Mouse (Mus musculus): ENCODE results near the gene Thap7. TPM values are rescaled to one million over a fixed set of nuclear protein-coding genes. Genes with fewer than 3 reads are reported as not detected.

The Thap7 gene
- polyA plus RNA-seq (2014; fragmentation: Nextera tagmentation; extraction: Ambion mirVana) = 47.4 and 51.4 TPM in 2 replicates

- ATAC-seq (ENCODE audit: insufficient read depth) = peak; percentile 96
- under 1% methylated on average over 67 of the region's 67 CpGs for WGBS
- peaks cover 34% of the 10 kb centered on the region for H3K36me3 ChIP-seq (ENCODE audit: insufficient read depth)
- peak within 1 kb of the TSS; percentile 93 for H3K4me2 ChIP-seq
- no peak for TF ChIP-seq CTCF (IDR thresholded peaks at IDR 0.05; ENCODE audit: low read depth)
- H3K4me1 ChIP-seq (ENCODE audit: insufficient read depth) = peaks cover 11% of the 10 kb centered on the region; the same call in 1 of the 2 replicates
- DNase-seq = peak; percentile 99
- no peaks in the 10 kb centered on the region for H3K9me3 ChIP-seq (ENCODE audit: low read depth, low read length)
- peak within 1 kb of the TSS; percentile 94 for H3K27ac ChIP-seq (ENCODE audit: low read depth)
- H3K4me3 ChIP-seq (ENCODE audit: low read depth, low read length) = peak within 1 kb of the TSS; percentile 68
- H3K9ac ChIP-seq = peak within 1 kb of the TSS; percentile 80
- no peaks in the 10 kb centered on the region for H3K27me3 ChIP-seq (ENCODE audit: insufficient read depth, low read length)
These were observed at the start of gene Thap7 for GRCm38 (mm10) chr16:17530640-17531288. Gene Thap7, minus strand, starts transcription at chr16:17531136.

DNA sequence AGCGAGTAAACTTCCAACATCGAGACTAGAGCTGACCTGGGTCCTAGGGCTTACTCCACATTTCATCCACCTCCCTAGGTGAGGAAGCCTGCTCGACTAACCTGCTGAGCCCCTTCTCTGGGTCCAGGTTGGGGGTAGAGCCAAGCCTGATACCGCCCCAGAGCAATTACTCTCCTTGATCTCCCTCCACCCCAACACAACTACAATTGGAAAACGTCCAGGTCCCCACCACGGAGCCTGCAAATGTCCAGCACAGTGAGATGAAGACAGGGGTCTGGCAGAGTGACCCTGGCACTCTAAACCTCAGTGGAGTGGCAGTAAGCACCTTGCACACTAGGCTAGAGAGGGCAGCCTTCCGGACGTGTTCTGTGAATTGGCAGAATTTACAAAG, 45.9 kb upstream of the Thap7 start:
- H3K4me2 ChIP-seq = peak overlapping the region; percentile 81
- H3K4me1 ChIP-seq (ENCODE audit: insufficient read depth) = no peaks in the 10 kb centered on the region
- peaks cover 29% of the 10 kb centered on the region for H3K27me3 ChIP-seq (ENCODE audit: insufficient read depth, low read length)
- no peak for TF ChIP-seq CTCF (IDR thresholded peaks at IDR 0.05; ENCODE audit: low read depth)
- H3K4me3 ChIP-seq (ENCODE audit: low read depth, low read length) = peak overlapping the region; percentile 48
- ATAC-seq (ENCODE audit: insufficient read depth) (no peak), DNase-seq (no peak)
- H3K27ac ChIP-seq (ENCODE audit: low read depth) = no peak overlapping the region
- WGBS = 14% methylated on average over 8 of the region's 8 CpGs
- H3K36me3 ChIP-seq (ENCODE audit: insufficient read depth) = no peaks in the 10 kb centered on the region
- no peaks in the 10 kb centered on the region for H3K9me3 ChIP-seq (ENCODE audit: low read depth, low read length)
- H3K9ac ChIP-seq = peak overlapping the region; percentile 50

DNA sequence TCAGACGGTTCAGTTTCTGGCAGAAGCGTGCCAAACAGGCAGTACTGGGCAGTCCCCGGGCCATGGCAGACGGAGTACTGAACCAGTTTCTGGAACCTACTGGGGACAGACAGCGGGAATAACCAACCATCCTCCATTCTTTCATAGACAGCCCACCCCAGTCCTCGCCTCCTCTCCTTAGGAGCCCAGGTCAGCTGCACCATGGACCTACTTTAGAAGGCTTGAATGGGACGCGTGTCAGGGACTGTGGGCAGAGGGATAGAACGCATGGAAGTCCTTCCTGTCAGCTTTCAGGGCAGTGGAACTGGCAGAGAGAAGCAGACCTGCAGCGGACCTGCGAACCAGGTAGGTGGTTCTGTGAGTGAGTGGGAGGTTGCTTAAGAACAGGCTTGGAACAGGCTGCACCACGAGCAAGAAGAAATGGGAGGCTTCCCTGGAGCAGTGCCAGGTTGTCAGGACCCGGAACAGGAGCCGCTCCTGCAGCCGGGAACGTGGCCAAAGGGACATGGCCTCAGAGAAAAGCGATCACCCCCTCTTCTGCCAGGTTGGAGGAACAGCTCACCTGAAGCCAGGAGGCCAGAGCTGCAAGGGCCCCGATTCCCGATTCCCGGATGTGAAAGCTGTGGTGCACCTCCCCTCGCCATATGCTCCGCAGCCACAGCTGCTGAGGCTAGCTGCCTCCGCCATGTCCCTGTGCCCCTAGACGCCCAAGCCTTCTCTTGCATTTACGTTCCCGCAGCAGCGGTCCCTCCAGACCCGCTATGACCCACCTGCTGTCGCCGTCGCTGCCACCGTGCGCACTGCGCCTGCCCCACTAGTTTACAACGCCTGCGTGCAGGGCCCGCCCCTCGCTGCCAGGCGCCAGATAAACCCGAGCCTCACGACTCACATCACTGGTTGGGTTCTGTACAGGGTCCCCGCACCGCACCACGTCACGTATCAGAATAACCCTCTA, 45.2 kb upstream of the Thap7 start:
- Histone ChIP-seq H3K4me3 (ENCODE audit: low read depth, low read length) (peak overlapping the region; percentile 48), H3K36me3 (ENCODE audit: insufficient read depth) (no peaks in the 10 kb centered on the region), H3K27ac (ENCODE audit: low read depth) (no peak overlapping the region), H3K9me3 (ENCODE audit: low read depth, low read length) (no peaks in the 10 kb centered on the region), H3K27me3 (ENCODE audit: insufficient read depth, low read length) (peaks cover 29% of the 10 kb centered on the region), H3K4me1 (ENCODE audit: insufficient read depth) (no peaks in the 10 kb centered on the region), H3K9ac (peak overlapping the region; percentile 50), H3K4me2 (peak overlapping the region; percentile 81)
- 12% methylated on average over 45 of the region's 45 CpGs for WGBS
- no peak for TF ChIP-seq CTCF (IDR thresholded peaks at IDR 0.05; ENCODE audit: low read depth)
- DNase-seq = peak; percentile 76
- ATAC-seq (ENCODE audit: insufficient read depth) = peak; percentile 68

GRCm38 (mm10) chr16:17566186-17566585, 35.2 kb upstream of the Thap7 start:
- no peak overlapping the region for H3K27ac ChIP-seq (ENCODE audit: low read depth)
- no peaks in the 10 kb centered on the region for H3K27me3 ChIP-seq (ENCODE audit: insufficient read depth, low read length)
- no peak overlapping the region for H3K4me3 ChIP-seq (ENCODE audit: low read depth, low read length)
- peak; percentile 30 for DNase-seq
- H3K4me2 ChIP-seq = no peak overlapping the region
- peak; percentile 43 for TF ChIP-seq CTCF (IDR thresholded peaks at IDR 0.05; ENCODE audit: low read depth)
- H3K36me3 ChIP-seq (ENCODE audit: insufficient read depth) = no peaks in the 10 kb centered on the region
- H3K4me1 ChIP-seq (ENCODE audit: insufficient read depth) = no peaks in the 10 kb centered on the region
- 14% methylated on average over 4 of the region's 4 CpGs for WGBS
- H3K9me3 ChIP-seq (ENCODE audit: low read depth, low read length) = no peaks in the 10 kb centered on the region
- H3K9ac ChIP-seq = no peak overlapping the region
- ATAC-seq (ENCODE audit: insufficient read depth) = no peak

- Histone ChIP-seq H3K9me3 (ENCODE audit: low read depth, low read length) (no peaks in the 10 kb centered on the region), H3K4me3 (ENCODE audit: low read depth, low read length) (no peak overlapping the region), H3K4me1 (ENCODE audit: insufficient read depth) (no peaks in the 10 kb centered on the region), H3K9ac (no peak overlapping the region), H3K4me2 (no peak overlapping the region), H3K27me3 (ENCODE audit: insufficient read depth, low read length) (no peaks in the 10 kb centered on the region), H3K27ac (ENCODE audit: low read depth) (no peak overlapping the region), H3K36me3 (ENCODE audit: insufficient read depth) (no peaks in the 10 kb centered on the region)
- 49% methylated on average over 3 of the region's 3 CpGs for WGBS
- ATAC-seq (ENCODE audit: insufficient read depth) (no peak), DNase-seq (no peak)
- no peak for TF ChIP-seq CTCF (IDR thresholded peaks at IDR 0.05; ENCODE audit: low read depth)
These were observed 33.8 kb upstream of the Thap7 start for GRCm38 (mm10) chr16:17564771-17565170.

- Histone ChIP-seq H3K4me1 (ENCODE audit: insufficient read depth) (peaks cover under 1% of the 10 kb centered on the region; the same call in 1 of the 2 replicates), H3K27me3 (ENCODE audit: insufficient read depth, low read length) (no peaks in the 10 kb centered on the region), H3K9me3 (ENCODE audit: low read depth, low read length) (no peaks in the 10 kb centered on the region), H3K4me2 (no peak overlapping the region), H3K9ac (no peak overlapping the region), H3K36me3 (ENCODE audit: insufficient read depth) (no peaks in the 10 kb centered on the region), H3K27ac (ENCODE audit: low read depth) (no peak overlapping the region), H3K4me3 (ENCODE audit: low read depth, low read length) (no peak overlapping the region)
- DNase-seq (no peak), ATAC-seq (ENCODE audit: insufficient read depth) (no peak)
- no peak for TF ChIP-seq CTCF (IDR thresholded peaks at IDR 0.05; ENCODE audit: low read depth)
- 39% methylated on average over 2 of the region's 2 CpGs for WGBS
These were observed 33.3 kb upstream of the Thap7 start for GRCm38 (mm10) chr16:17564221-17564620.

DNA sequence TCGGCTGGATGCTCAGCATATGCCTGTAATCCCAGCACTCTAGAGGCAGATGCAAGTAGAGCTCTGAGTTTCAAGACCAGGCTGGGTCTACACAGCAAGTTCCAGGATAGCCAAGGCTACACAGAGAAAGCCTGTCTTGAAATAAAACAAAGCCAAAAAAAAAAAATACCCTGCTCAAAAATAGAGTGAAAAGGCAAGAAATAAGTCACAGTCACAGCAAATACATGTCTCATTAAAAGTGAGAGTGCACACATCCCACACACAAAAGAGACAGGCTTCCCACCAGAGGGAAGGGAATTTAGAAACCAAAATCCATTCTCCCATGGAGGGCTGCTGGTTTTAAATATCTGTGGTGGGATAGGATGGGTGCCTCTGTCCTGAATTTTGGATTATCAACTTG, 32.6 kb upstream of the Thap7 start:
- DNase-seq (no peak), ATAC-seq (ENCODE audit: insufficient read depth) (no peak)
- peaks cover 7% of the 10 kb centered on the region; the same call in 1 of the 2 replicates for H3K4me1 ChIP-seq (ENCODE audit: insufficient read depth)
- H3K4me3 ChIP-seq (ENCODE audit: low read depth, low read length) = no peak overlapping the region
- no peak overlapping the region for H3K9ac ChIP-seq
- H3K27ac ChIP-seq (ENCODE audit: low read depth) = no peak overlapping the region
- H3K27me3 ChIP-seq (ENCODE audit: insufficient read depth, low read length) = no peaks in the 10 kb centered on the region
- no peak overlapping the region for H3K4me2 ChIP-seq
- WGBS = 26% methylated on average over 1 of the region's 1 CpGs
- H3K9me3 ChIP-seq (ENCODE audit: low read depth, low read length) = no peaks in the 10 kb centered on the region
- H3K36me3 ChIP-seq (ENCODE audit: insufficient read depth) = no peaks in the 10 kb centered on the region
- TF ChIP-seq CTCF (IDR thresholded peaks at IDR 0.05; ENCODE audit: low read depth) = no peak

Measured in lung, embryonic 14.5 days (tissue).